Mouse (Mus musculus) gastrocnemius, postnatal 4 days (tissue): ENCODE measurements around the gene Chst15. TPM values are rescaled to one million over a fixed set of nuclear protein-coding genes. Genes with fewer than 3 reads are reported as not detected.
A peak's percentile ranks its signal among the peaks of the same experiment; 100 is the strongest.

ENCODE experiments used
- DNase-seq, 2 experiments: peaks; one replicate each; pipeline ENCODE4 v3.0.0; 2021 to 2022; ENCODE audit warnings: low spot score in 2 of 2, mixed read lengths in 2 of 2
- total RNA-seq, 2 experiments: library from RNA; stranded (reverse); gene quantifications; 2 replicates each; pipeline ENCODE4 v1.2.3; 2021

Gene Chst15
- total RNA-seq, 2 experiments from 2014 or later: 11.6 to 12.0 TPM

DNA sequence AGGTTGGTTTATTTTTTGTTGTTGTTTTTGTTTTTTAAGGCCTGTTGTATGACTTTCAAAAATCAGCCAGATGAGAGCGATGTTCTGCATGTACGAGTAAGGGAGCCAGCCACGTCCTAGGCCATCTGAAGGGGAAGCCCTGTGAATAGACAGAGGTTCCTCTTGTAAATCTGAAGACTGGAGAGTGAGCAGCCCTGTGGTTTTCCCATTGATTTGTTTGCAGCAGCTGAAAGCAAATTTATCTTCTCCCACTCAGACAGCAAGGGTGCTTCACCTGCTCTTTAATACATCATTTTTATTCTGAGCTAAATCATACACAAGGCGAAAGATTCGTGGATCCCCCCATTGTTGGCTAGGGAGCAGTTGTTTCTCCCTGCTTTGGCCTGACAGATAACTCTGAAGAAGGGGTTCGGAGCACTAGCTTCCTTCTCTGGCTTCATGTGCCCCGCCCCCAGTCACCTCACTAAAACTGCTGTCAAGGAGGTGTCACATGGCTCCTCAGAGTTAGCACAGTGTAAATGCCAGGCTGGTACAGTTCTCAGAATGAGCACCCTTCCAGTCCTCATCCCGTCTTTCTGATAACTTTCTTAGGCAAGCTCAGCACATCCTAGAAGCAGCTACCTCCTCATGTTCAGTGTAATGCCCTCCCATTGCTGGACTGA lies 12.5 kb downstream of the Chst15 start:
- no peak for DNase-seq

GRCm38 (mm10) chr7:132303988-132304387 lies 13.0 kb downstream of the Chst15 start:
- no peak for DNase-seq

DNA sequence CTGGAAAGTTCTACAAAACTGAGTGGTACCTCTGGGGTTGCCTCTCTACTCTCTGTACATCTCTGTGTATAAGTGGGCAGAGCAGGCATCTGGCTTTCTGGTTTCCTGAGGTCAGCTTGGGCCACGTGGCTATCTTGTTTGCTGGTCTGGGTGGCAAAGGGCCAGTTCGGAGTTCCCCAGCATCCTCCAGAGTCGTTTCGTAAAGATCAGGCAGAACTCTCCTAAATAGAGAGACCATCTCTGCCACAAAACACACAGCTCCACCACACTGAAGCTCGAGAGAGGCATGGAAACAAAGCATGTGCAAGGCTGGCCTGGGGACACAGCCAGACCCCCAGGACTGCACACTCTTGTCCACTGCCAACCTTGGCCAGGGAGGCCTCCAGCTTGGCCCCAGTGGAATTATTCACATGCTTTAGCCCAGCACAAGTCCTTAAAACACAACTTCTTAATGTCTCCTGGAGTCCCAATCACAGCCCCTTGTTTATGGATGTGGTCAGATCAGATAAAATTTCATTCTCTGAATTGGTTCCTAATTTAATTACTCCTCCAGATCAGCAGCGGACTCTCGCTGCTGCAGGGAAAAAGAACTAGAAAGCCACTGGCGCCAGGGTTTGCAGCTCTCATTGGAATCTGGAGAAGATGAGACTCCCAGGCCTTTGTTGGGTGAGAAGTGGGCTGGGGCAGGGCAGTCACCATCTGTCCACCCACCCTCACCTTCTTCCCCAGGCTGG lies 14.4 kb downstream of the Chst15 start:
- DNase-seq: peak in 1 of 2 experiments; percentile 38

DNA sequence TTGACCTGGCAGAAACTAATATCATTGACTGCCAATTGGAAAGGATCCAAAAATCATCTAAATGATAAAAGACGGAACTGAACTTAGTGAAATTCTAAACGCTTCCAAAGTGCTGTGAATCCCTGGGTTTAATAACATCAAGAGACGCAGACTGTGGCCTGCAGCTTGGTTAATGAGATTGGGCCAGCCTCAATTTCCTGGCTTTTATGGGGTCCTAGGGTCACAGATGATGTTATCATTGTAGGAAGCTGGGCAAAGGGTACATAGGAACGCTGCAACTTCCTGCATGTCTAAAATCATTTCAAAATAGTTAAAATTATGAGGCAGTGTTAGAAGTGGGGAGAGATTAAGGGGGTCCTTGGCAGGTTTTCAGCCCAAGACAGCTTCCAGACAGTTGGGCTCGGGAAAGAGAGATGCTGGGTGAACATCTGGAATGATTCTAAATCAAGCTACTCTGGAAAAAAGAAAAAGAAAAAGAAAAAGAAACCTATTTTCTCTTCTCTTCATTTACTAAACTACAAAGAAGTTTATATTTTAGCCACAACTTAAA lies 17.3 kb downstream of the Chst15 start:
- no peak for DNase-seq

DNA sequence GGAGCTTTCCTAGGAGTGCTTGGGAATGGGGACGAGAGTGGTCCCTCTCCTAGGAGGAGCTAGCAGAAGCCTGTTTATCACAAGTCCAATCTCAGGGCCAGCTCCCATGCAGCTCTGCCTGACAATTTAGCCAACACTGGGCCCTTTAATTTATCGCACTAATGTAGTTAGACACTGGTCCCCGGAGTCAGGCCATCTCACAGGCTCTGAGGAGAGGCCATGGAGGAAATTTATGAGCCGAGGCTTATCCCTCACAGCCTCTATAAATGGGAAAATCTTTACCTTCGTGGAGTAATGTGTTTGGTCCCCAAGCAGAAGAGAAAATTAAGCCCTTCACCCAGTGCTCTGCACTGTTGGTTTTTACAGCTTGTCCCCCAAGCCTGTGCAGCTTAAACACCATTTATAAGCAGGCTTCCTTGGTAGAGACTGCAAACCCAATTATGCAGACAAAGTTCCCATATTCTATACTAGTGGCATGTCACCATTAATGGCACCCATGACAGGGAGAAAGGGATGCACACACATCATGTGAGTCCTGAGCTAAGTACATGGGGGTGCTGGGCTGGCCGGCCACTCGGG lies 18.5 kb downstream of the Chst15 start:
- DNase-seq: no peak

DNA sequence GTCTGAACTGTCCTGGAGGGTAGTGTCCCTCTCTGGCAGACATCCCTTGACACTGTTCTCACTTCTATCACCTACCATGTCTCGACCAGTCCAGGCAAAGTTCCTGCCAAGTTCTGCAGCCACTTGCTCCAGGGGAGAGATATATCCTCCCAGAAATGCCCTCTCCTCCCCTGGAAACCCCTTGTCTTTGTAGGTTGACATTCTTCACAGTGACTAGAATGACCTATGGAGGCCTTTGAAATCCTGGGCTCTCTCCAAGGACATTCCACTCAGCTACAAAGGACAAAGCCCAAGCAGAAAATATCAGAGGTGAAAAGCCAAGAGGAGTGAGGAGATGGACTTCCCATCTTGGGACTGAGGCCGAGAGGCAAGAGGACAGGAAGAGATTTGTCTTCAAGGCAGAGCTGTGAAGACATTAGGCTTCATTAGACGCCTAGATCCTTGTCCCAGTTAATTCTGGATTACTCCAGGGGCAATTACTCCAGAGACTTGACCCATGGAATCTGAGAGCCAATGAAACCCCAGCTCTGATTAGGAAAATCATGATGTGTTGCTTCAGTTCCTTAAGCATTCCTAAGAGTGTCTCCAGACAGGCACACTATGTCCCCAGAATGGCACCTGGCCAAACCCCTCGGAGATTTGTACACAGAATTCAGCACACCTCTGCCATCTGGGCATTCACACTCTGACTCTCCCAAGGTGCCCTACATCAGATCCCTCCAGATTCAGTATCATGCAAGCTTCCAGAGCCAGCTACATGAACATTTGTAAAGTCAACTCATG lies 20.2 kb downstream of the Chst15 start:
- DNase-seq: no peak

DNA sequence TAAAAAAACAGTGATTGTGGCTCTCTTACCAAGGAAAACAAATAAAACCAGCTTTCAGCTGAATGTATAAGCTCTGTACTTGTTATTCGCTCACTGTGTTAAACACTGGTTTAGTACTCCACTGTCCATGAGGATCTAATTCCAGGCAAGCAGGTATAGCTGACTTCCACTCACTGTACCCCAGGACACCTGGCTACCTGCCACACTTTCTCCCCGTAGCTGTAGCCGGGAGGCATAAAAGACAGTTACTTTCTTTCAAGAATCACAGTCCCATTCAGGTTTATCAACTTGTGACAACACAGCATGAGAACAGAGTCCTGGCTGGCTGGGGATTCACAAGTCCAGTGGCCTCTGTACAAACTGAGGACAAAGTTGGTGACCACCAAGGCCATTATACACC lies 20.9 kb downstream of the Chst15 start:
- DNase-seq: no peak

- DNase-seq: no peak
Observed at GRCm38 (mm10) chr7:132287340-132287664, 29.7 kb downstream of the Chst15 start.

DNA sequence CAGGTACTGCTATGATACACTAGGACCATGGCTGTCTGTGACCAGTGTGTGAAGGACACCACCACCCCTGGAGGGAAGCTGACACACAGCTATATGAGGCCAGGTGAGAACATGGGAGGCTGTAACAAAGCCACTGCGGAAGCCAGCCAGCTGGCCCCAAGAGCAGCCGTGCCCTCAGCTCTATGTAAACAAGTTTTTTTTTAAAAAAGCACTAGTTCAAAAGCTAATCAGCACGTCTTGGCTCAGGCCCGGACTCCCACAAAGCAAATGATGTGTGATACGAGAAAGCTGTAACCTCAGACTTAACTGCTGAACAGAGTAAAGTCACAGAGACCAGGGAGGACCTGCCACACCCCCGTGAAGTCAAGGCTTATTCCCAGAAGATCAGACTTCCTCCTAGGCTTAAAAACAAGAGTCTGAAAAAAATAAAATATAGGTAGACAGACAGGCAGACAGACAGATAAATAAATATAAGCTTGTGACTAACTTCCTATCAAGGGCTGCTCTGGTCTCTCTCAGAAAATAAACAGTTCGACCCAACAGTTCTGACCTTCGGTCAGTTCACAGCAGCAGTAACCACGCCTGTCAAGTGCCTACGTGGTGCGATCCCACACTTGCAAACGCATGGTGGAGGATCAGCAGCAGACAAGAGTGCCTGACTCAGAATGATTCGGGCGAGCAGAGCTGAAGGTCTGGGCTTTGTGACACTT lies 30.2 kb downstream of the Chst15 start:
- DNase-seq: no peak

GRCm38 (mm10) chr7:132284795-132285194 lies 32.2 kb downstream of the Chst15 start:
- no peak for DNase-seq

- DNase-seq: no peak
Observed at GRCm38 (mm10) chr7:132284048-132284737, 32.8 kb downstream of the Chst15 start.

- DNase-seq: no peak
Observed at GRCm38 (mm10) chr7:132282576-132282975, 34.5 kb downstream of the Chst15 start.

- DNase-seq: no peak
Observed at GRCm38 (mm10) chr7:132282161-132282560, 34.9 kb downstream of the Chst15 start.

DNA sequence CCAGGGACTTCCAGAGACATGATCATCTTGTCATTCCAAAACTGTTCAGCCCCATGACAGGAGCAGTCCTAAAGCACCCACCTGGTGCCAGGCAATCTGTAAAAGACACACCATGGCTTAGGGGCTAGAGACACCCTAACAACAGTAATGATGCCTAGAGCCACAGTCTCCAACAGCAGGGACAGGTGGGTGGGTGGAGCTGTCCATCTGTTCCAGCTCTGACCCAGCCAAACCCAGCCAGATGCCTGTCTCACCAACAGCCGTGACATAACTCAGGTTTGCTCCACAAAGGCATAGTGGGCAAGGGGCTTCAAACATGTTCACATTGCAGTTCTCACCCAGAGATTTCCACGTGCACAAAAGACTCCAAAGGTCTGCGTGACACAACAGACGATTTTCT lies 35.3 kb downstream of the Chst15 start:
- DNase-seq: no peak

- DNase-seq: no peak
Observed at GRCm38 (mm10) chr7:132278658-132279057, 38.4 kb downstream of the Chst15 start.

- DNase-seq: no peak
Observed at GRCm38 (mm10) chr7:132276287-132276686, 40.7 kb downstream of the Chst15 start.

DNA sequence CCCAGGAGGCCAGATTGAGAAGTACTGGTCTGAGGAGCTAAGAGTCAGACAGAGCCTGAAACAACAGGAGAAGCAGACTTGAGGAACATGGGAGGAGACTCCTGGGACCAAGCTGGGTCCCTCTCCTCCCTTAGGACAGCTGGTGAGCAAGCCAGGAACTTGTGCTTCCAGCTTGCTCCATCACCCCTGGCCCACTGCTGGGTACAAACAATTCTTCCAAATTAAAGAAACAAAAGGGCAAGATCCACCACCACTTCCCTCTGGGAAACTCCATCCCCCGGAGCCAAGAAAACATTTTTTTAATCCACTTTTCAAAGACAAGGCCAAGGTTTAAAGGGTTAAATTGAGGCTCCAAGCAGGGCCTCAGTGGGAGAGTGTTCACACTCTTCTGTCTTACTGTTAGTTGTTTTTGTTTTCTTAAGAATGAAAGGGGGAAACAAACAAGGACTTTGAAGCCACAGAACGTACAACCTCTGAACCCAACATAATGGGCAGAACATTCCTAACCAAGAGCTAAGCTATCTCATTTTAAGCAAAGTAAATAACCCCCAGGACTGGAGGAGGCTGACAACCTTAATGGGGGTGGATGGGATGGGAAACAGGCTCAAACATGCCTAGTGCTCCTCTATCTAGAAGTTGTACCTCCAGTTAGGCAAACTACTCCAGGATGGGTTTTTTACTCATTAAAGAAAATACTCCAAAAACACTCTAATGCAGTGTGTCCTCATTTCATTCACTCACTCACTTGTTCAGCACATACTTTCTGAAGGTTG lies 43.1 kb downstream of the Chst15 start:
- no peak for DNase-seq

GRCm38 (mm10) chr7:132272984-132273383 lies 44.0 kb downstream of the Chst15 start:
- DNase-seq: no peak

GRCm38 (mm10) chr7:132270364-132270763 lies 46.7 kb downstream of the Chst15 start:
- DNase-seq: no peak

DNA sequence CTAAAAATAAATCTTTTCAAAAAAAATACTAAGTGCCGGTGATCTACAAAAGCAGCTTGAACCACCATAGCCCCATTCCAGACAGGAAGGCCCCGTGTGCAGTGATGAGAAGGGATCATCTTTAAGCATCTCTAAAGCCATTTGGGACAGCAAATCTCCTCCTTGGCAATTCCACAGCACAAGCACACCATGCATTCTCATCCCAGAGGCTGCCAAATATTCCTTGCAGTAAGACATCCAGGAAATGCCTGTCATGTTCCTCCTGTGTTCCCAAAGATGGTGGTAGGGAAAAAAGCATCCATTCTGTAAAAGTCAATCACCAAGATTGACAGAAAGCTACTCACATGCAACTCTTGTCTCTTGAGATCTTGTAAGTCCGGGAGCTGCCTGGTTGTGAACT lies 47.4 kb downstream of the Chst15 start:
- no peak for DNase-seq
